Mouse (Mus musculus) gastrocnemius, postnatal 10 days (tissue): ENCODE results near the gene Plekha5. TPM values are rescaled to one million over a fixed set of nuclear protein-coding genes. Genes with fewer than 3 reads are reported as not detected.

Experiments
- DNase-seq: peaks from one replicate; pipeline ENCODE4 v3.0.0; 2021; ENCODE audit warnings: mixed read lengths
- long read RNA-seq, 2 experiments: library from polyadenylated mRNA; stranded (forward); transcript quantifications; one replicate each; pipeline ENCODE4 v2.0.0; 2021
- total RNA-seq, 2 experiments: library from RNA; stranded (reverse); gene quantifications; 2 replicates each; pipeline ENCODE4 v1.2.3; 2021

Plekha5 gene
- total RNA-seq = 10 to 100 TPM; 20.0 to 23.4 TPM
- long read RNA-seq, experiment 1, partial matches to known transcripts = 4 of 11 reads
- long read RNA-seq, experiment 1, other reads (novel, unspliced or antisense) = 7 of 11 reads
- long read RNA-seq, experiment 2, partial matches to known transcripts = 3 of 11 reads
- long read RNA-seq, experiment 2, other reads (novel, unspliced or antisense) = 8 of 11 reads

- peak; percentile 71 for DNase-seq
Measured at GRCm38 (mm10) chr6:140423846-140424200, at the start of gene Plekha5. TSS of gene Plekha5 (plus strand) at chr6:140424054.

- no peak for DNase-seq
Measured at GRCm38 (mm10) chr6:140375671-140376070, 48.2 kb upstream of the Plekha5 start.

GRCm38 (mm10) chr6:140380588-140380987 lies 43.3 kb upstream of the Plekha5 start:
- DNase-seq = no peak

- DNase-seq = no peak
Measured at GRCm38 (mm10) chr6:140381162-140381561, 42.7 kb upstream of the Plekha5 start.

- DNase-seq = no peak
Measured at GRCm38 (mm10) chr6:140383580-140384400, 40.1 kb upstream of the Plekha5 start.

GRCm38 (mm10) chr6:140396687-140397086 lies 27.2 kb upstream of the Plekha5 start:
- DNase-seq = no peak

GRCm38 (mm10) chr6:140402766-140403310 lies 21.0 kb upstream of the Plekha5 start:
- DNase-seq = no peak

- no peak for DNase-seq
Measured at GRCm38 (mm10) chr6:140411996-140412395, 11.9 kb upstream of the Plekha5 start.

- DNase-seq = no peak
Measured at GRCm38 (mm10) chr6:140423041-140423845, 611 bp upstream of the Plekha5 start.

GRCm38 (mm10) chr6:140424201-140424990 lies 542 bp downstream of the Plekha5 start:
- no peak for DNase-seq

- peak; percentile 45 for DNase-seq
Measured at GRCm38 (mm10) chr6:140424991-140425361, 1.1 kb downstream of the Plekha5 start.

GRCm38 (mm10) chr6:140429236-140429635 lies 5.4 kb downstream of the Plekha5 start:
- DNase-seq = no peak

GRCm38 (mm10) chr6:140432363-140432762 lies 8.5 kb downstream of the Plekha5 start:
- DNase-seq = no peak

GRCm38 (mm10) chr6:140443374-140443773 lies 19.5 kb downstream of the Plekha5 start:
- DNase-seq = peak; percentile 61

GRCm38 (mm10) chr6:140444147-140444546 lies 20.3 kb downstream of the Plekha5 start:
- DNase-seq = no peak

GRCm38 (mm10) chr6:140444855-140445465 lies 21.1 kb downstream of the Plekha5 start:
- no peak for DNase-seq

GRCm38 (mm10) chr6:140448010-140448739 lies 24.3 kb downstream of the Plekha5 start:
- DNase-seq = no peak

GRCm38 (mm10) chr6:140450693-140451092 lies 26.8 kb downstream of the Plekha5 start:
- DNase-seq = no peak

- DNase-seq = no peak
Measured at GRCm38 (mm10) chr6:140452736-140453135, 28.9 kb downstream of the Plekha5 start.

GRCm38 (mm10) chr6:140453454-140453853 lies 29.6 kb downstream of the Plekha5 start:
- no peak for DNase-seq

- no peak for DNase-seq
Measured at GRCm38 (mm10) chr6:140454388-140454787, 30.5 kb downstream of the Plekha5 start.
